Mouse (Mus musculus) ES-Bruce4 (cell line): Measurements from ENCODE around the gene Ankrd10.

Experiments
- CTCF ChIP-seq: IDR thresholded peaks from one replicate; pipeline ENCODE4 v1.8.1; 2011; ENCODE audit warnings: low read depth, low read length
- EP300 ChIP-seq: IDR thresholded peaks from 2 replicates; pipeline ENCODE4 v1.6.1; 2011; ENCODE audit warnings: low read depth, low read length; ENCODE audit not compliant: insufficient read depth
- POLR2A ChIP-seq: IDR thresholded peaks from one replicate; pipeline ENCODE4 v1.8.1; 2011; ENCODE audit warnings: low read length; ENCODE audit not compliant: insufficient read depth

DNA sequence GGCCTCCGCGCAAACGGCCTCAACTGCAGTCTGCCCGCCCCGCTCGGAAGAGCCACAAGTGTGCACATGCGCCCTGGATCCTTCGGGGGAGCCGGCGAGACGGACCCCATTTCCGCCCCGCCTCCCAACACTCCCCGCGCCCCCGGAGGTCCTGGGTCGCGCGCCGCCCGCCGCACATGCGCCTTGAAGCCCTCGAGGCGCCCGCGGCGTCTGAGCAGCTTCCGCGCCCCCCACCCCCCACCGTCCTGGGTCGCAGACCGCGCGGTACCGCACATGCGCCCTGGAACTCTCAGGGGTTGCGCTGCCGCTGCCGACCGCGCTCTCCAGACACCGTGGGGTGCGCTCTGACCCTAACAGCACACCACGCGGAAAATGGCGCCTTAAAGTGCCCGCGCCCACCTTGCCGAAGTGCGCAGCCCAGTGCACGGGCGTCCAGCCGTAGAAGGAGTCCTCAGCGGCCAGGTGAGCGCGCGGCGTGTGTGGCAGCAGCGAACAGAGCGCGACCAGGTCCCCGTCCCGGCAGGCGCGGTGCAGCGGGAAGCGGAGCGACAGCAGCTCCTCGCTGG lies 462 bp downstream of the Ankrd10 start:
- no peak for TF ChIP-seq CTCF
- TF ChIP-seq POLR2A = peak; percentile 37
- TF ChIP-seq EP300 = peak; percentile 45; the same call in 1 of the 2 replicates
